Mouse (Mus musculus) kidney, postnatal 10 days (tissue): ENCODE results near the gene Il15ra.

Source experiments
- DNase-seq: peaks from one replicate; pipeline ENCODE4 v3.0.0; 2021; ENCODE audit warnings: mixed read lengths

The Il15ra gene

GRCm38 (mm10) chr2:11705201-11706025 is at the start of gene Il15ra:
Il15ra (plus strand) TSS chr2:11705290.
- peak; percentile 87 for DNase-seq

- DNase-seq, result no peak
Observed at GRCm38 (mm10) chr2:11657581-11657980, 47.5 kb upstream of the Il15ra start.

GRCm38 (mm10) chr2:11659263-11659662 is 45.8 kb upstream of the Il15ra start:
- no peak for DNase-seq

GRCm38 (mm10) chr2:11662143-11662906 is 42.8 kb upstream of the Il15ra start:
- DNase-seq, result no peak

GRCm38 (mm10) chr2:11662907-11663230 is 42.2 kb upstream of the Il15ra start:
- no peak for DNase-seq

- peak; percentile 90 for DNase-seq
Observed at GRCm38 (mm10) chr2:11663961-11664360, 41.1 kb upstream of the Il15ra start.

- DNase-seq, result peak; percentile 63
Observed at GRCm38 (mm10) chr2:11664367-11664766, 40.7 kb upstream of the Il15ra start.

- peak; percentile 24 for DNase-seq
Observed at GRCm38 (mm10) chr2:11664806-11665205, 40.3 kb upstream of the Il15ra start.

- peak; percentile 41 for DNase-seq
Observed at GRCm38 (mm10) chr2:11665326-11665725, 39.8 kb upstream of the Il15ra start.

GRCm38 (mm10) chr2:11672144-11672543 is 32.9 kb upstream of the Il15ra start:
- no peak for DNase-seq

GRCm38 (mm10) chr2:11679626-11680025 is 25.5 kb upstream of the Il15ra start:
- no peak for DNase-seq

GRCm38 (mm10) chr2:11682712-11683111 is 22.4 kb upstream of the Il15ra start:
- DNase-seq, result no peak

- DNase-seq, result no peak
Observed at GRCm38 (mm10) chr2:11686512-11686911, 18.6 kb upstream of the Il15ra start.

GRCm38 (mm10) chr2:11687436-11687835 is 17.7 kb upstream of the Il15ra start:
- DNase-seq, result peak; percentile 16

- no peak for DNase-seq
Observed at GRCm38 (mm10) chr2:11690201-11690890, 14.7 kb upstream of the Il15ra start.

GRCm38 (mm10) chr2:11693352-11693751 is 11.7 kb upstream of the Il15ra start:
- no peak for DNase-seq

GRCm38 (mm10) chr2:11694104-11694503 is 11.0 kb upstream of the Il15ra start:
- peak; percentile 56 for DNase-seq

- DNase-seq, result no peak
Observed at GRCm38 (mm10) chr2:11695867-11696266, 9.2 kb upstream of the Il15ra start.

GRCm38 (mm10) chr2:11698994-11699393 is 6.1 kb upstream of the Il15ra start:
- peak; percentile 55 for DNase-seq

- no peak for DNase-seq
Observed at GRCm38 (mm10) chr2:11699905-11700304, 5.2 kb upstream of the Il15ra start.

GRCm38 (mm10) chr2:11706030-11706745 is 1.1 kb downstream of the Il15ra start:
- DNase-seq, result peak; percentile 13

GRCm38 (mm10) chr2:11706746-11707065 is 1.6 kb downstream of the Il15ra start:
- no peak for DNase-seq

GRCm38 (mm10) chr2:11708538-11708937 is 3.4 kb downstream of the Il15ra start:
- DNase-seq, result no peak
